ENCODE assay signal across 28 mouse cellular contexts in genomic region chr19:56095873-56096272, GRCm38 (mm10).
DNase-seq lines count a peak whose midpoint lies in the region; ATAC-seq and TF ChIP-seq lines count a peak whose summit lies in the region.
"Had no signal": no experiment of that assay in that cellular context is flagged by ENCODE, and none has a peak within 500 bp of the region (broad histone marks: within the 10 kb centered on the region; RNA-seq: fewer than 3 reads in every experiment).

No protein-coding gene starts in this region.

- H3K36me3 ChIP-seq in intestine, embryonic 15.5 days, result no peaks in the 10 kb centered on the region
- H3K36me3 ChIP-seq in intestine, postnatal 0 days (ENCODE audit: control insufficient read depth, insufficient read depth), result no peaks in the 10 kb centered on the region
- H3K36me3 ChIP-seq in limb, embryonic 11.5 days (ENCODE audit: control insufficient read depth, insufficient read depth, low read length), result no peaks in the 10 kb centered on the region
- no peaks in the 10 kb centered on the region for H3K36me3 ChIP-seq in stomach, embryonic 15.5 days
- no peaks in the 10 kb centered on the region for H3K36me3 ChIP-seq in hindbrain, embryonic 16.5 days (ENCODE audit: control insufficient read depth, insufficient read depth, low read length)
- H3K36me3 ChIP-seq: hindbrain, embryonic 10.5 days; hindbrain, embryonic 15.5 days; midbrain, embryonic 12.5 days; neural tube, embryonic 12.5 days had no signal

- H3K27me3 ChIP-seq in intestine, embryonic 15.5 days (replicated peaks), result no peaks in the 10 kb centered on the region
- H3K27me3 ChIP-seq in intestine, postnatal 0 days (replicated peaks; ENCODE audit: control insufficient read depth, insufficient read depth, low read length), result no peaks in the 10 kb centered on the region
- 0 out of 2 replicates have a peak, but pooled peaks cover 6% of the 10 kb centered on the region for H3K27me3 ChIP-seq in limb, embryonic 11.5 days (ENCODE audit: control insufficient read depth, insufficient read depth, low read length)
- no peaks in the 10 kb centered on the region for H3K27me3 ChIP-seq in stomach, embryonic 15.5 days (replicated peaks)
- no peaks in the 10 kb centered on the region for H3K27me3 ChIP-seq in hindbrain, embryonic 16.5 days (replicated peaks; ENCODE audit: control insufficient read depth, insufficient read depth, low read length)
- H3K27me3 ChIP-seq: hindbrain, embryonic 15.5 days; megakaryocyte, embryonic 14.5 days; midbrain, embryonic 12.5 days; neural tube, embryonic 12.5 days had no signal

- 0 out of 2 replicates have a peak overlapping the region, but pooled peaks have one; percentile 3 for H3K27ac ChIP-seq in intestine, embryonic 15.5 days
- no peak overlapping the region for H3K27ac ChIP-seq in intestine, postnatal 0 days (ENCODE audit: low read depth, low read length)
- peak overlapping the region; percentile 45; the same call in 1 of the 2 replicates for H3K27ac ChIP-seq in limb, embryonic 11.5 days (replicated peaks; ENCODE audit: low read depth, low read length)
- peak overlapping the region; percentile 59; the same call in 1 of the 2 replicates for H3K27ac ChIP-seq in stomach, embryonic 15.5 days
- no peak overlapping the region for H3K27ac ChIP-seq in hindbrain, embryonic 16.5 days (ENCODE audit: low read depth, low read length)
- H3K27ac ChIP-seq: hindbrain, embryonic 10.5 days; hindbrain, embryonic 15.5 days; kidney, postnatal 0 days; liver, embryonic 14.5 days; midbrain, embryonic 12.5 days; neural tube, embryonic 12.5 days had no signal

- no peak overlapping the region for H3K9ac ChIP-seq in intestine, embryonic 15.5 days
- no peak overlapping the region for H3K9ac ChIP-seq in intestine, postnatal 0 days (ENCODE audit: low read depth, low read length)
- no peak overlapping the region for H3K9ac ChIP-seq in limb, embryonic 11.5 days (ENCODE audit: low read length)
- H3K9ac ChIP-seq in stomach, embryonic 15.5 days, result no peak overlapping the region
- no peak overlapping the region for H3K9ac ChIP-seq in hindbrain, embryonic 16.5 days (ENCODE audit: low read depth, low read length)
- H3K9ac ChIP-seq: hindbrain, embryonic 15.5 days; liver, embryonic 14.5 days; midbrain, embryonic 12.5 days; neural tube, embryonic 12.5 days had no signal

- H3K4me1 ChIP-seq in intestine, embryonic 15.5 days (replicated peaks), result 0 out of 2 replicates have a peak, but pooled peaks cover 5% of the 10 kb centered on the region
- no peaks in the 10 kb centered on the region for H3K4me1 ChIP-seq in intestine, postnatal 0 days (replicated peaks; ENCODE audit: control insufficient read depth, insufficient read depth, low read length)
- H3K4me1 ChIP-seq in limb, embryonic 11.5 days (ENCODE audit: control insufficient read depth, insufficient read depth, low read length), result peaks cover 13% of the 10 kb centered on the region; the same call in 1 of the 2 replicates
- H3K4me1 ChIP-seq in stomach, embryonic 15.5 days, result no peaks in the 10 kb centered on the region
- no peaks in the 10 kb centered on the region for H3K4me1 ChIP-seq in hindbrain, embryonic 16.5 days (ENCODE audit: control insufficient read depth, insufficient read depth, low read depth, low read length)
- H3K4me1 ChIP-seq: hindbrain, embryonic 10.5 days; hindbrain, embryonic 15.5 days; megakaryocyte, embryonic 14.5 days; midbrain, embryonic 12.5 days; neural tube, embryonic 12.5 days had no signal

- no peak for ATAC-seq in intestine, embryonic 15.5 days
- ATAC-seq in intestine, postnatal 0 days, result no peak
- ATAC-seq in limb, embryonic 11.5 days (ENCODE audit: insufficient number of reproducible peaks, low FRiP score, low TSS enrichment, low read depth), result no peak
- ATAC-seq in stomach, embryonic 15.5 days (ENCODE audit: insufficient read depth, low FRiP score, low read depth), result no peak
- ATAC-seq in hindbrain, embryonic 16.5 days, result no peak
- ATAC-seq: CD4-positive, CD25-positive, alpha-beta regulatory T cell, adult 4 months; forebrain, embryonic 14.5 days had no signal

- WGBS in intestine, embryonic 15.5 days, result 50% methylated on average over 6 of the region's 6 CpGs
- 67% methylated on average over 6 of the region's 6 CpGs for WGBS in intestine, postnatal 0 days
- WGBS in limb, embryonic 11.5 days, result 60% methylated on average over 6 of the region's 6 CpGs
- 38% methylated on average over 6 of the region's 6 CpGs for WGBS in stomach, embryonic 15.5 days
- WGBS in hindbrain, embryonic 16.5 days, result 78% methylated on average over 6 of the region's 6 CpGs

- no peak overlapping the region for H3K4me2 ChIP-seq in intestine, embryonic 15.5 days (replicated peaks)
- H3K4me2 ChIP-seq in intestine, postnatal 0 days (replicated peaks; ENCODE audit: low read depth), result no peak overlapping the region
- no peak overlapping the region for H3K4me2 ChIP-seq in limb, embryonic 11.5 days (ENCODE audit: low read depth, severe bottlenecking)
- H3K4me2 ChIP-seq in stomach, embryonic 15.5 days, result no peak overlapping the region
- no peak overlapping the region for H3K4me2 ChIP-seq in hindbrain, embryonic 16.5 days (ENCODE audit: low read length)
- H3K4me2 ChIP-seq: hindbrain, embryonic 15.5 days; midbrain, embryonic 12.5 days; neural tube, embryonic 12.5 days had no signal

- TF ChIP-seq CTCF in intestine, postnatal 0 days (IDR thresholded peaks at IDR 0.05; ENCODE audit: low read depth), result no peak

- H3K9me3 ChIP-seq in intestine, embryonic 15.5 days, result no peaks in the 10 kb centered on the region
- peaks cover 12% of the 10 kb centered on the region; the same call in 1 of the 2 replicates for H3K9me3 ChIP-seq in intestine, postnatal 0 days (ENCODE audit: control insufficient read depth)
- H3K9me3 ChIP-seq in limb, embryonic 11.5 days (ENCODE audit: control insufficient read depth, low read length), result no peaks in the 10 kb centered on the region
- H3K9me3 ChIP-seq in stomach, embryonic 15.5 days, result no peaks in the 10 kb centered on the region
- 0 out of 2 replicates have a peak, but pooled peaks cover 3% of the 10 kb centered on the region for H3K9me3 ChIP-seq in hindbrain, embryonic 16.5 days (ENCODE audit: control insufficient read depth, low read length)
- H3K9me3 ChIP-seq: hindbrain, embryonic 15.5 days had no signal

- no peak overlapping the region for H3K4me3 ChIP-seq in intestine, embryonic 15.5 days (replicated peaks)
- no peak overlapping the region for H3K4me3 ChIP-seq in intestine, postnatal 0 days (ENCODE audit: low read depth, low read length)
- H3K4me3 ChIP-seq in limb, embryonic 11.5 days (ENCODE audit: low read depth, low read length), result no peak overlapping the region
- H3K4me3 ChIP-seq in stomach, embryonic 15.5 days (replicated peaks), result no peak overlapping the region
- no peak overlapping the region for H3K4me3 ChIP-seq in hindbrain, embryonic 16.5 days (ENCODE audit: low read length)
- H3K4me3 ChIP-seq: hindbrain, embryonic 10.5 days; hindbrain, embryonic 15.5 days; megakaryocyte, embryonic 14.5 days; midbrain, embryonic 12.5 days; myocyte; neural tube, embryonic 12.5 days had no signal

- peak; percentile 54 for DNase-seq in 3T3-L1 (ENCODE audit: low read depth, low spot score)
- no peak for DNase-seq in limb, embryonic 11.5 days (ENCODE audit: low spot score)
- no peak for DNase-seq in thymus, postnatal 25 days
- DNase-seq: adrenal gland, postnatal 10 days; cerebellum, adult 11 months; cerebellum, adult 9-10 months; gastrocnemius, postnatal 14 days; heart, postnatal 14 days; kidney, adult 8-10 months; kidney, postnatal 4 days; liver; right cerebral cortex, adult 18-20 months; spleen, adult 18-20 months; thymus, postnatal 14 days had no signal

Comparison
In these comparisons a context has a peak if more than half of its experiments do, and no peak if none do; other contexts are left out.
1. H3K27ac ChIP-seq: peak in intestine, embryonic 15.5 days (single experiment), limb, embryonic 11.5 days (single experiment) and stomach, embryonic 15.5 days (single experiment); none in intestine, postnatal 0 days (single experiment) and hindbrain, embryonic 16.5 days (single experiment).